Mouse (Mus musculus): Measurements from ENCODE around the gene Olfr1346.

GRCm38 (mm10) chr7:6438388-6438787, 28.5 kb upstream of the Olfr1346 start, which contains the start of gene Olfr1344:
- TF ChIP-seq CTCF (IDR thresholded peaks at IDR 0.05; ENCODE audit: control insufficient read depth, insufficient read depth, insufficient read length) = no peak
- no peak for TF ChIP-seq MYOG (IDR thresholded peaks at IDR 0.05; ENCODE audit: control insufficient read depth, extremely low read depth, insufficient read length)
- TF ChIP-seq MYOD1 (IDR thresholded peaks at IDR 0.05; ENCODE audit: control insufficient read depth, insufficient read length, low read depth) = no peak
- TF ChIP-seq MAX (IDR thresholded peaks at IDR 0.05) = no peak
- TF ChIP-seq USF1 (IDR thresholded peaks at IDR 0.05; ENCODE audit: low read depth) = no peak
- TF ChIP-seq FOSL1 (IDR thresholded peaks at IDR 0.05; ENCODE audit: insufficient read depth, low read length, poor library complexity, severe bottlenecking) = no peak
